Mouse (Mus musculus) ES-Bruce4 (cell line): ENCODE data around the gene Olfr958. TPM values are rescaled to one million over a fixed set of nuclear protein-coding genes. Genes with fewer than 3 reads are reported as not detected.

Source experiments
- H3K27ac ChIP-seq: 2 replicates; pipeline ENCODE4 v1.5.1; 2012; ENCODE audit warnings: low read length, inconsistent platforms; ENCODE audit not compliant: insufficient read depth
- H3K27me3 ChIP-seq: 2 replicates; pipeline ENCODE4 v1.6.1; 2012; ENCODE audit warnings: mild to moderate bottlenecking, low read length, inconsistent platforms; ENCODE audit not compliant: control insufficient read depth, poor library complexity, insufficient read depth, severe bottlenecking
- H3K36me3 ChIP-seq: 2 replicates; pipeline ENCODE4 v1.6.1; 2012; ENCODE audit warnings: inconsistent platforms, mild to moderate bottlenecking, low read length, moderate library complexity; ENCODE audit not compliant: control insufficient read depth, poor library complexity, insufficient read depth, severe bottlenecking
- H3K4me1 ChIP-seq: one replicate; pipeline ENCODE4 v1.8.1; 2011; ENCODE audit warnings: low read length; ENCODE audit not compliant: control insufficient read depth, insufficient read depth
- H3K4me3 ChIP-seq: 2 replicates; pipeline ENCODE4 v1.5.1; 2011; ENCODE audit warnings: low read depth, mild to moderate bottlenecking, low read length
- H3K9ac ChIP-seq: 2 replicates; pipeline ENCODE4 v1.6.1; 2012; ENCODE audit warnings: low read depth, mild to moderate bottlenecking, inconsistent platforms; ENCODE audit not compliant: poor library complexity, severe bottlenecking
- H3K9me3 ChIP-seq: replicated peaks from 2 replicates; pipeline ENCODE4 v1.6.1; 2012; ENCODE audit warnings: mild to moderate bottlenecking, low read length, inconsistent platforms; ENCODE audit not compliant: control insufficient read depth, poor library complexity, insufficient read depth, severe bottlenecking
- CTCF ChIP-seq: IDR thresholded peaks from one replicate; pipeline ENCODE4 v1.8.1; 2011; ENCODE audit warnings: low read depth, low read length
- EP300 ChIP-seq: IDR thresholded peaks from 2 replicates; pipeline ENCODE4 v1.6.1; 2011; ENCODE audit warnings: low read depth, low read length; ENCODE audit not compliant: insufficient read depth
- POLR2A ChIP-seq: IDR thresholded peaks from one replicate; pipeline ENCODE4 v1.8.1; 2011; ENCODE audit warnings: low read length; ENCODE audit not compliant: insufficient read depth
- polyA plus RNA-seq: library from polyadenylated mRNA; stranded (reverse); fragments of >200 nt; gene quantifications from 2 replicates; pipeline ENCODE4 v1.2.4, GENCODE M21; 2011; ENCODE audit warnings: low read depth; ENCODE audit not compliant: missing spikeins, insufficient read depth, insufficient read length

Olfr958 gene
- not detected in 2 replicates for polyA plus RNA-seq

DNA sequence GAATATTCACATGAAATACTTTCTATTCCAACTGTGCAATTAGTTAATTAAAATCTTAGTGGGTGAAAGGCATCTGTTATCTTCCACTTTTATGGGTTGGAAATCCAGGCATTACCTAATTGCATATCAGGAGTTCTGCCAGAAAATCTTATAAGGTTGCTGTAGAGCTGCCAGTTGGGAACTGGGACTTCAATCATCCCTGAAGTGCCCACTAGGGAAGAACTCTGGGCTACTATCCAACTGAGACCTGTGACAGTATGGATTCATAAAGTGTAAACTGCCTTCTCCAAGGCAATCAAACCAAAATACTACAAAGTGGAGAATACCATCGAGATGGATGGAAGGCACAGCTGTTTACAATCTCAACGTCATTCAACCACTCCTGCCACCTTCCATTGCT is at the start of gene Olfr958:
Gene Olfr958, minus strand, starts transcription at position 109 of the 400 bp plus-strand sequence.
- no peaks in the 10 kb centered on the region for H3K4me1 ChIP-seq
- H3K9ac ChIP-seq = no peak within 1 kb of the TSS
- no peak within 1 kb of the TSS for H3K27ac ChIP-seq
- H3K4me3 ChIP-seq = no peak within 1 kb of the TSS
- TF ChIP-seq CTCF = no peak
- no peak for TF ChIP-seq EP300
- no peak for TF ChIP-seq POLR2A
- no peaks in the 10 kb centered on the region for H3K27me3 ChIP-seq
- H3K9me3 ChIP-seq = no peaks in the 10 kb centered on the region
- no peaks in the 10 kb centered on the region for H3K36me3 ChIP-seq

DNA sequence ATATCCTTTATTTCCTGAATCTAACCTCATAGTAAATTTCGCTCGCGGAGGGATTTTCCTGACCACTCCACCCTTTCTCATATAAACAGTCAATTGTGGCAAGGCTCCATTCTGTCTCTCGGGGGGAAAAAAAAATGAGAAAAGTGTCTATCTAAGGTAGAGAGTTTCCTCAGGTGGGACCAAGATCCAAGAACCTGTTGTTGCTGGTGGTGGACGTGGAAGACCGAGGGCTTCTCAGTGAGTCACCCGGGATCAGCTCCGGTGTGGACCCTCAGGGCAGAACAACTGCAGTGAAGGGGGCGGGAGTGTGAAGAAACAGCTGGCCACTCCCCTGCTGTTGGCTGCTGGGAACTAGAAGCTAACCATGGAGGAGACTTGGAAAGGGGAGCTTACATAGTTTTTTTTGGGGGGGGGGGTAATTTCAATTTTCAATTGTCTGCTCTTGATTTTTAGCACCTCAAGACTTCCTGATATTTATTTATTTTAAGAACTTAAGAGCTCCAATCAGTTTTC is 49.5 kb upstream of the Olfr958 start:
- H3K36me3 ChIP-seq = no peaks in the 10 kb centered on the region
- H3K27me3 ChIP-seq = no peaks in the 10 kb centered on the region; the same call in 1 of the 2 replicates
- no peak overlapping the region for H3K9ac ChIP-seq
- TF ChIP-seq EP300 (no peak), POLR2A (no peak), CTCF (no peak)
- H3K4me3 ChIP-seq = no peak overlapping the region
- no peaks in the 10 kb centered on the region for H3K9me3 ChIP-seq
- H3K4me1 ChIP-seq = peaks cover 4% of the 10 kb centered on the region
- H3K27ac ChIP-seq = no peak overlapping the region

DNA sequence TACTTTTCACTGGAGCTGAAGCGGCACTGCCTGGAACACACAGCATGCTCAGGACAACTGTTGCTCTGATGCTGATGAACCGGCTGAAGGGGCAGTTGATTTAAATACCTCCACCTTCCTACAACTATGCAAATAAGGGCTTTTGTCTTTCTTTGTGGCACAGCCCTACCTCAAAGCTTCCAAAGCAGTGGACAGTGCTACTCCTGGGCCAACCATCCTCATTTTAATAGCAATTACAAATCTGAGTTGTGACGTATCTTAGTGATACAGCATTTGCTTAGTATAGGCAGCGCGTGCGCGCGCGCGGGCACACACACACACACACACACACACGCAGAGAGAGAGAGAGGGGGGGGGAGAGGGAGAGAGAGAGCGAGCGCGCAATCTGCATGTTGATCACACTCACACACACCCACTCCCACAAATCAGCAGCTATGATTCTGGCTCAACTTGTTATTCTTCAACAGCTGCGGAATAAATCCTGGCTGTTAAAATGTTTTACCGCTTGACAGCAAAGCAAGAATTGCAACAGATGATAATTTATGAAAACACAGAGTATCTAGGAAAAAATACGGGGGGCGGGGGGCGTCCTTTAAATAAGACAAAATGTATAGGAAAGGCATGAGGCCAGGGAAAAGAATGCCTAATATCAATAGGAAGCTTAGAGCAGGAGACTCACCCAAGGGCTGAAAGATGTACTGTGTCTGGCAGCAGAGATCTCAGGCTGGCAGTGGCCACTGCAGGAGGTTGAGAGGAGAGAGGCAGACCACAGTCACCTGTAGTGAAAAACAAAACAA is 48.9 kb upstream of the Olfr958 start:
- Histone ChIP-seq H3K9ac (no peak overlapping the region), H3K27me3 (no peaks in the 10 kb centered on the region; the same call in 1 of the 2 replicates), H3K9me3 (no peaks in the 10 kb centered on the region), H3K36me3 (no peaks in the 10 kb centered on the region), H3K27ac (no peak overlapping the region), H3K4me1 (peaks cover 4% of the 10 kb centered on the region), H3K4me3 (peak overlapping the region; percentile 14; the same call in 1 of the 2 replicates)
- no peak for TF ChIP-seq CTCF
- 0 out of 2 replicates have a peak, but pooled peaks have one; percentile 4 for TF ChIP-seq EP300
- TF ChIP-seq POLR2A = no peak

DNA sequence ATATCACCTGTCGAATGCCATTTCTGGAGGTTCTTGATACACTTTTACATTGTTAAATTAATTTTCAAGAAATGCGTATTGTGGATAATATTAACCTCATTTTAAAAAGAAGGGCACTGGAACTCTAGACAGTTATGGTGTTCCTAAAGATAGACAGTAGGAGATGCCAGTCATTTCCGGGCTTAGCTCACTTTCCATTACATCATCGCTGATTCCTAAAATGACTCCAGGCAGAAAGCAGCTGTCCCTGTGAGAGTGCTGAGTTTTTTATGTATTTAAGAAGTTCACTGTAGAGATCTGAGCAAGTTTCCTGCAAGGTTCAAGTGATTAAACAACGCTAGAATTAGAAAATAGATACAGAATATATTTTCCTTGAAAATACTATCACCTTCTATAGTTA is 23.2 kb upstream of the Olfr958 start:
- no peak overlapping the region for H3K4me3 ChIP-seq
- TF ChIP-seq POLR2A = no peak
- no peak for TF ChIP-seq CTCF
- TF ChIP-seq EP300 = no peak

DNA sequence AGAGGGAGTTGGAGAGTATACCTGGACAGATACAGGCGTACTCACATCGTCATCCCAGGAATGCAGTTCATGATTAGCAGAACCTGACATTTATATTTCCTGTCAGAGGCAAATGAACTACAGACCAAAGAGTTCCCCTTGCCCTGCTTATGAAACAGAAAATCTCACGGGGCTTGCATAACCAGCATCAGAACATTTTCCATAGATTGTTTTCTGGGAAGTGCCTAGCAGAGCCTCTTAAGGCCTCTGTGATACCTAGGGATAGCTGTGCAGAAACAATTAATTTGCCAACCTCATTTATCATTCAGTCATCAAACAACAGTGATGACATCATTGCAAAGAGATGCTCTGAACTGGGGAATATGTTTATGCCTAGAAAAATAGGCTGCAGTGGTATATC is 21.6 kb upstream of the Olfr958 start, which contains the start of gene Olfr959:
Gene Olfr959, minus strand, starts transcription at position 101 of the 400 bp plus-strand sequence.
- TF ChIP-seq POLR2A (no peak), CTCF (no peak), EP300 (no peak)

More for the DNA sequence above, 23.2 kb upstream of the Olfr958 start:
- Histone ChIP-seq H3K4me1 (no peaks in the 10 kb centered on the region), H3K27me3 (no peaks in the 10 kb centered on the region), H3K9ac (no peak overlapping the region), H3K9me3 (no peaks in the 10 kb centered on the region), H3K27ac (no peak overlapping the region), H3K36me3 (no peaks in the 10 kb centered on the region)

DNA sequence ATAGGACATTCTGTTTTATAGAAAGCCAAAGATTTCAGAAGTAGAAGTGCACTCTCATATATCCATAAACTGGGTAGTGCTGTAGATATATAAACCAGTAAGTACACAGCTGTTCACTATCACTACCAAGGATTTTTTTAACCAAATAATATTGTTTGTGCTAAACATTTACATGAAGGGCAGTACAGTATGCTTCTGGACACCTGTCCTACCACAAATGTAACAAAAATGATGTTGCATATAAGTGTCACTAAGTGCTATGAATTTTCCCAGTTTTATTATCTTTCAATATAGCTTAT is 4.4 kb upstream of the Olfr958 start:
- H3K9me3 ChIP-seq = no peaks in the 10 kb centered on the region
- no peak overlapping the region for H3K4me3 ChIP-seq
- H3K27ac ChIP-seq = no peak overlapping the region
- no peak overlapping the region for H3K9ac ChIP-seq
- no peaks in the 10 kb centered on the region for H3K27me3 ChIP-seq
- no peaks in the 10 kb centered on the region for H3K4me1 ChIP-seq
- TF ChIP-seq EP300 = no peak
- TF ChIP-seq CTCF = no peak
- TF ChIP-seq POLR2A = no peak
- no peaks in the 10 kb centered on the region for H3K36me3 ChIP-seq

More for the DNA sequence above, 21.6 kb upstream of the Olfr958 start, which contains the start of gene Olfr959:
- Histone ChIP-seq H3K4me1 (no peaks in the 10 kb centered on the region), H3K4me3 (no peak within 1 kb of the TSS), H3K9me3 (no peaks in the 10 kb centered on the region), H3K36me3 (no peaks in the 10 kb centered on the region), H3K27me3 (no peaks in the 10 kb centered on the region), H3K9ac (no peak within 1 kb of the TSS), H3K27ac (no peak within 1 kb of the TSS)
